Mouse (Mus musculus): Measurements from ENCODE around the gene Katna1.

- no peak for TF ChIP-seq EP300 (IDR thresholded peaks at IDR 0.05; ENCODE audit: low read depth in 1 of 2, low read length in 2 of 2)
- no peak for TF ChIP-seq CTCF (IDR thresholded peaks at IDR 0.05 in 2 of 3, conservative IDR thresholded peaks at IDR 0.05 in 1 of 3; ENCODE audit: control insufficient read depth in 1 of 3, insufficient read depth in 1 of 3, low read depth in 2 of 3, low read length in 3 of 3, poor library complexity in 1 of 3, severe bottlenecking in 1 of 3)
- no peak for TF ChIP-seq MAFK (IDR thresholded peaks at IDR 0.05; ENCODE audit: borderline replicate concordance, low read depth, low read length)
- TF ChIP-seq RAD21 (IDR thresholded peaks at IDR 0.05; ENCODE audit: low read depth, low read length) = no peak
- TF ChIP-seq ZC3H11A (IDR thresholded peaks at IDR 0.05; ENCODE audit: low read depth, low read length) = no peak
- no peak for TF ChIP-seq GABPA (IDR thresholded peaks at IDR 0.05; ENCODE audit: low read depth, low read length)
Measured at GRCm38 (mm10) chr10:7680731-7681301, 45.0 kb upstream of the Katna1 start, which contains the start of the genes Pcmt1 and Lats1.

Measured in MEL (cell line).